Mouse (Mus musculus) myocyte (in vitro differentiated cells): ENCODE measurements around the gene Tenm2.

Experiments used
- CEBPB ChIP-seq: IDR thresholded peaks from 2 replicates; pipeline ENCODE4 v1.6.1; 2011; ENCODE audit warnings: mild to moderate bottlenecking, moderate library complexity; ENCODE audit not compliant: poor library complexity, insufficient read depth, severe bottlenecking
- MAX ChIP-seq: IDR thresholded peaks from one replicate; pipeline ENCODE4 v1.6.1; 2011; ENCODE audit warnings: low read depth, mild to moderate bottlenecking, control low read depth
- MYOD1 ChIP-seq, 3 experiments: IDR thresholded peaks; one replicate each; pipeline ENCODE4 v1.6.1; 2011; ENCODE audit warnings: control low read depth in 2 of 3, low read depth in 2 of 3, mild to moderate bottlenecking in 2 of 3, moderate library complexity in 1 of 3; ENCODE audit not compliant: insufficient read length in 2 of 3, control insufficient read depth in 1 of 3
- POLR2A ChIP-seq: IDR thresholded peaks from one replicate; pipeline ENCODE4 v1.6.1; 2011; ENCODE audit warnings: low read depth, mild to moderate bottlenecking, control low read depth, moderate library complexity; ENCODE audit not compliant: insufficient read length
- POLR2AphosphoS2 ChIP-seq: IDR thresholded peaks from one replicate; pipeline ENCODE4 v1.6.1; 2011; ENCODE audit warnings: low read depth, control low read depth; ENCODE audit not compliant: insufficient read length
- SRF ChIP-seq: IDR thresholded peaks from one replicate; pipeline ENCODE4 v1.6.1; 2011; ENCODE audit warnings: low read depth; ENCODE audit not compliant: control insufficient read depth, insufficient read length
- USF1 ChIP-seq: IDR thresholded peaks from one replicate; pipeline ENCODE4 v1.6.1; 2011; ENCODE audit warnings: low read depth, mild to moderate bottlenecking, control low read depth, moderate library complexity

GRCm38 (mm10) chr11:36940557-36941110 is 295.1 kb downstream of the Tenm2 start:
- TF ChIP-seq MAX (no peak), MYOD1 (IDR thresholded peaks at IDR 0.05; ENCODE audit: control insufficient read depth in 1 of 3, insufficient read length in 2 of 3, low read depth in 2 of 3) (no peak), POLR2A (no peak), POLR2AphosphoS2 (no peak), SRF (no peak), CEBPB (no peak), USF1 (no peak)
